Mouse (Mus musculus) thymus, postnatal 14 days (tissue): ENCODE measurements around the gene Irak1bp1.

ENCODE experiments used
- DNase-seq: peaks from one replicate; pipeline ENCODE4 v3.0.0; 2021

The Irak1bp1 gene

GRCm38 (mm10) chr9:82884177-82884576 lies 54.8 kb downstream of the Irak1bp1 start:
- peak; percentile 11 for DNase-seq

DNA sequence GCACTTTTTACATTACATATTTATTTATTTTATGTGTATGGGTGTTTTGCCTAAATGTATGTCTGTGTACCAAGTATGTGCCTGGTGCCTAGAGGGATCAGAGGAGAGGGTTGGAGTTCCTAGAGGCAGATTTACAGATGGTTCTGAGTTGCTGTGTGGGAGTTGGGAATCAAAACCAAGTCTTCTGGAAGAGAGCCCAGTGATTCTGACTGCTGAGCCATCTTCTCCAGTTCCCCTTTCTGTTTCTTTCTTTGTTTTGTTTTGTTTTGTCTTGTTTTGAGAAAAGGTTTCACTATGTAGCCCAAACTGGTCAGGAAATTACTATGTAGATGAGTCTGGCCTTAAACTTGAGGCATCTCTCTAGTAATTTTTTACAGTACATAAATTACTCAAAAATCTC lies 59.3 kb downstream of the Irak1bp1 start:
- DNase-seq: no peak
